Mouse (Mus musculus) lung, adult 2 months (tissue): ENCODE measurements around the gene Nyx. TPM values are rescaled to one million over a fixed set of nuclear protein-coding genes. Genes with fewer than 3 reads are reported as not detected.

Experiments used
- DNase-seq: peaks from one replicate; pipeline ENCODE4 v3.0.0; 2022
- H3K4me1 ChIP-seq: fragments of 200-500 bp; 2 replicates; pipeline ENCODE4 v1.6.1; 2011; ENCODE audit warnings: low read length; ENCODE audit not compliant: control insufficient read depth, insufficient read depth
- H3K4me3 ChIP-seq: fragments of 200-500 bp; replicated peaks from 2 replicates; pipeline ENCODE3; 2011; ENCODE audit warnings: low read depth, mild to moderate bottlenecking, control low read depth, low read length; ENCODE audit errors: extremely low read depth
- CTCF ChIP-seq: fragments of 200-500 bp; IDR thresholded peaks from 2 replicates; pipeline ENCODE4 v1.5.1; 2011; ENCODE audit warnings: mild to moderate bottlenecking, low read length, control low read depth; ENCODE audit not compliant: insufficient read depth
- POLR2A ChIP-seq: fragments of 200-500 bp; IDR thresholded peaks from 2 replicates; pipeline ENCODE4 v1.6.1; 2011; ENCODE audit warnings: low read depth, mild to moderate bottlenecking, control low read depth, low read length, borderline replicate concordance; ENCODE audit errors: extremely low read depth
- WGBS: fragments of 180-500 bp; shearing (Covaris S2); methylation state at CpG from one replicate; pipeline ENCODE4 v1.1.7; 2018; 5-methylcytosine and 5-hydroxymethylcytosine counted together
- polyA plus RNA-seq: library from polyadenylated mRNA; depleted of rRNA; stranded (reverse); fragments of >200 nt; gene quantifications from 2 replicates; pipeline ENCODE4 v1.2.3, GENCODE M21; 2012

Gene Nyx
- polyA plus RNA-seq, 1 experiment, result 0.72 TPM

DNA sequence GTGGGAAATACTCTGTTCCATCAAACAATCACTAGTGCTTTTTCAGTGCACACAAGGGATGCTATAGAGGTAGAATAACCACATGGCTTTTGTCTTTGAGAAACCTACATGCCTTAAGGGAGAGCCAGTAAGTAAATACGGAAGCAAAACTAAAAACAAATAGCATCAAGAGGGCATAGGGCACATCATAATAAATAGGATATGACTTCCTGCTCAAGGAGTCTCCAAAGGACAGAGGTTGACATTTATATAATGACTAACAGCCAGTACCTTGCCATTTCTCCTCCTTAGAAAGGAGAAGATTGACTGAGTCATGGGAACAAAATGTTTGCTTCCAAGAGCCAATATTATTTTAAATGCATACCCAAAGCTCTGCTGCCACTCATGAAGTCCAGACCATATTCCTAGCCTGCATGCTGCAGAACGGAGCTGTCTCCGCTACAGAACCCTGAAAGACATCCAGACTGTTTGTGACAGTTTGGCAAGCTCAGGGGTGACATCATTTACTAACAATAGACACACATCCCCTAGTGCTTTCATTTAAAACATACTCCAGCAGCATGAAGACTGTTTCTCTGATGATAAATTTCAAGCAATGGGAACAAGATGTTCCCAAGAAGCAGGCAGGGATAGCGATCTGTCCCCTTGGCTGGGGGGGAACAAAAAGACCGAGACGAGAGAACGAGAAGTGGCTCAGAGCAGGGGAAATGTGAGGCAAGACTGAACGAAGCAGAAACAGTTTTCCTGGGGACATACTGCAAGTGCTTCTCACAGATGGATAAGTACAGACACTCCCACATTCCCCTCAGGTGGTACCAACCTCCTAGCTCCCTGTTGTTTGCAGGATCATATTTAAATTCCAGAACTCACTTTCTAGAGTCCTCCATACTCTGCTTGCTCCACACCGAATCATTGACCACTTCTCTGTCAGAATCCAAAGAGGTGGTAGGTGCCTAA is 3.5 kb downstream of the Nyx start:
- Histone ChIP-seq H3K4me1 (peaks cover 7% of the 10 kb centered on the region), H3K4me3 (peak overlapping the region; percentile 29)
- DNase-seq, result no peak
- TF ChIP-seq CTCF (no peak), POLR2A (no peak)
- 39% methylated on average over 9 of the region's 9 CpGs for WGBS

DNA sequence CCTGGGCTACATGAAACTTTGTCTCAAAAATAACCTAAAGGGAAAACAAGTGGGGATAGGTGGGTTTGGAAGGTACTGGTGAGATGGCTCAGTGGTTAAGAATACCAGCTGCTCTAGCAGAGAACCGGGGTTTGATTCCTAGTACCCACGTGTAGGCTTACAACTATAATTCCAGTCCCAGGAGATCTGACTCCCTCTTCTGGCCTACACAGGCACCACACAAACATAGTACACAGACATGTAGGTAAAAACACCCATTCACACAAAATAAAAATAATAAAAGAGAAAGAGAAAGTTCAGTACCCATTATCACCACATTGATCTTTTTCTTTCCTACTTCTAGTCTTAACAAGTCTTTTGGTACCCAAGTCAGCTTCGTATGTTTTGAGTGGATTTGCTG is 6.0 kb downstream of the Nyx start:
- no peak for DNase-seq
- TF ChIP-seq CTCF (no peak), POLR2A (no peak)
- no peak overlapping the region for H3K4me3 ChIP-seq
- H3K4me1 ChIP-seq, result peaks cover 7% of the 10 kb centered on the region
- WGBS, result 79% methylated on average over 3 of the region's 3 CpGs

DNA sequence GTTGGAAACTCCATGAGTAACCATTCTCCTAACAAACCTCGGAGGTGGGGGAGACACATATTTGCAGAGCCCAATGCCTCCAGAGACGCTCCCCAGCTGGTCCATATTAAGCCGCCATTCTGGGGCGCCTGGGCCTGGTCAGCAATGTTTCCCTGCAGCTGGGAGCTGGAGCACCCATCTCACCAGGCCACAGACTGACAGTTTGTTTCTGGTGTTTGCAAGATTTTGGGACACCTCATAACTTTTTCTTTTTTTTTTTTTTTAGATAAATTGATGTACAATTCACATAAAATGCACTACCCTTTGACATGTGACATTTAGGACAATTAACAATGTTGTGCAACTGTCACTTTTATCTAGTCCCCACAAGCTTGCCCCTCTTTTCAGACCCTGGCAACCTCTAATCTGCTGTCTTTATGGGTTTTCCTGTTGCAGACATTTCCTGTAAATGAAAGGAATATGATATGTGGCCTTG is 6.9 kb downstream of the Nyx start:
- Histone ChIP-seq H3K4me1 (peaks cover 7% of the 10 kb centered on the region), H3K4me3 (no peak overlapping the region)
- 67% methylated on average over 4 of the region's 4 CpGs for WGBS
- no peak for DNase-seq
- TF ChIP-seq POLR2A (no peak), CTCF (no peak)

DNA sequence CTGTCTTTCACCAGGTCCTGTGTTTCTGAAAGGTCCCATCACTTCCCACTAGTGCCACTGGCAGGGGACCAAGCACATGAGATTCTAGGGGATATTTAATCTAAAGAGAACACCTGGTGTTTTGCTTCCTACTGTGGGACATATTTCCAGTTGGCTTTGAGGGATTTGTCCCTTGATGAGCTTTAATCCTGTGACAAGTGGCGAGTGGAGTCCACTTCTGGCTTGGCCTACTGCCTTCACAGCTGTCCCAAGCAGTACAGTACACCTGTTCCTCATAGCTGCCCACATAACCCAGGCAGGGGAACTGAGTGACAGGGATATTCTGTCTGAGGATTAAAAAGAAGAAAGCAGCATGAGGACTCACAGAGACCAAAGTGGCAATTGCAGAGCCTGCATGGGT is 9.5 kb downstream of the Nyx start:
- 63% methylated on average over 1 of the region's 1 CpGs for WGBS
- Histone ChIP-seq H3K4me3 (no peak overlapping the region), H3K4me1 (no peaks in the 10 kb centered on the region; the same call in none of the 2 replicates)
- TF ChIP-seq POLR2A (no peak), CTCF (no peak)
- DNase-seq, result no peak

DNA sequence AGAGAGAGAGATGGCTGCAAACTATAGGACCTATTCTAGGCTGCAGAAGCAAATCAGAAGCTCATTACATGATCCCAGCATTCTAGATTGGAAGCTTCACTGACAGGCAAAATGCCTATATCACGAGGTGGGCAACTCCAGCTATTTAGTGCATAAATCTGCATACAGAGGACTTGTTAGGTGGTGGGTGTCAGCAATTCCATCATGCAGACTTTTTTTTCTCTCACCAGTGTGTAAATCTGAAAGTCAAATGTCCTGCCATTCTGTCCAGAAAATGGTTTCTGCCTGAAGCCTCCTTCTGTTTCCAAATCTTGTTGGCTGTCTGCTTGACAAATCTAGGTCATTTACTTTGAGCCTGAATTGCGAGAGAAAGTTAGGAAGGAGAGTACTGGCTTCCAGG is 11.7 kb downstream of the Nyx start:
- DNase-seq, result no peak
- 47% methylated on average over 2 of the region's 2 CpGs for WGBS
- Histone ChIP-seq H3K4me3 (no peak overlapping the region), H3K4me1 (no peaks in the 10 kb centered on the region; the same call in 1 of the 2 replicates)
- TF ChIP-seq CTCF (no peak), POLR2A (no peak)

DNA sequence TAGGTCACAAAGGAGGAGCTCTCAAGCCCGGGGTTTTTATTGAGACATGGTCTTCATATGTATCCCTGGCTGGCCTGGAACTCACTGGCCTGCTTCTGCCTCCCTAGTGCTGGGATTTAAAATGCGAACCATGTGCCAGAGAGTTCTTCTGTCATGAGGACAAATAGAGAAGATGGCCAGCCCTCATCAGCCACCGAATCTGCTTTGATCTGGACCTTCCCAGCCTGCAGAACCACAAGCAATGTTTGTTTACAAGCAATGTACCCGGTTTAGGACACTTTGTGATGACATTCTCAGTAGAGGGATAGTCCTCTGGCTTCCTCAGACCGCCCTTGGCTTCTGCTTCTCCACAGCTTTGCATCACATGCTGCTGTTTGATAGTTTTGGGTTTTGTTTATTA is 12.4 kb downstream of the Nyx start:
- WGBS, result 44% methylated on average over 5 of the region's 5 CpGs
- TF ChIP-seq CTCF, result no peak
- no peak for TF ChIP-seq POLR2A
- no peak for DNase-seq
- Histone ChIP-seq H3K4me3 (no peak overlapping the region), H3K4me1 (peaks cover 7% of the 10 kb centered on the region)

DNA sequence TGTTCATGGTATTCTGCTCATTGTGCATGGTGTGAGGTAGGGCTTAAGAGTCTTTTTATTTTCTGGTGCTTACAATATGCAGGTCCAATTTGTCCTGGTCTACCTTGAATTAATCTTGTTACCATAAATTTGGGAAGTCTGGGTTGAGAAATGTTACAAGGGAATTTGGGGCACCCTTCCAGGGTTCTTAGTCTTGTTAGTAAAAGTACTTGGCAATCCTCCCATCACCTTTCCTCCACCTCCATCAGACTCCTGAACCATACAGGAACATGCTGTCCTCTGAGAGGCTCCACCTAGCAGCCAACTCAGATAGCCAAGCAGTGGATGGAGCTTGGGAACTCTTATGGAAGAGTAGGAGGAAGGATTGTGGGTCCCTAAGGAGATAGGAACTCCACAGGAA is 13.7 kb downstream of the Nyx start:
- TF ChIP-seq POLR2A (no peak), CTCF (no peak)
- peaks cover 8% of the 10 kb centered on the region for H3K4me1 ChIP-seq
- no peak for DNase-seq
- no peak overlapping the region for H3K4me3 ChIP-seq

DNA sequence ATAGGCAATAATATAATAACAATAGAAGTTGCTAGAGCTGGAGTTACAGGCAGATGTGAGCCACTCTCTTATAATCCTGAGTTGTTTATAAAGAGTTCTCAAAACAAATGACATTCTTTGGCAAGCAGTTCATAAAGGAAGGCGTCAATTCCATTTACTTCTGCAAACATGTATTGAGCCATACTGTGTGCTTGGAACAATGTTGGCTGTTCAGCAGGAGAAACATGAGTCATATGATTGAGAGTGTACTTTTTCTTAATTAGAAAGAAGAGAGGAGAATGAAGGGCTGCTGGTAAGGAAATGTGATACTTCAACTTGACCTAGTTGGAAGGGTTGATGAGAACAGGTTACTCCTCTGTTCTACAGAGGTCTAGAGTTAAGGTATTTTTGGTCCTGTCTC is 16.7 kb downstream of the Nyx start:
- Histone ChIP-seq H3K4me1 (peaks cover 8% of the 10 kb centered on the region), H3K4me3 (no peak overlapping the region)
- 33% methylated on average over 1 of the region's 1 CpGs for WGBS
- TF ChIP-seq CTCF (no peak), POLR2A (no peak)
- DNase-seq, result no peak

DNA sequence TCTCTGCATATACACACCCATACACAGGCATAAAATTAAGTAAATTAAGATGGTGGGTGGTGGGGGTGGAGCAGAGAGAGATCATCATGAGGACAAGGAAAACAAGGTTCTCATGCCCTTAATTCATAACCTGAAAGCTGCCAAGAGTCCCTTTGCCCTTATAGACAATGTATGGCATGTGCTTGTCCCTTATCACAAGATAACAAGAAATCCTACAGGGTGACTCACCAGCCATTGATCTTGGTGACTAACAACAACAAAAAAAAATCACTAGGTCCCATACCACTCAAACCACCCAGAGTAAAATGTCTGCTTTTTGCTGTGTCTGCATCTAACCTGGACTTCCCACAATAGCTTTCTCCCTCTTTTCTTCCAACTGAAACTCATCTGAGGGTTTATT is 18.5 kb downstream of the Nyx start:
- DNase-seq, result no peak
- Histone ChIP-seq H3K4me1 (peaks cover 8% of the 10 kb centered on the region), H3K4me3 (no peak overlapping the region)
- TF ChIP-seq POLR2A (no peak), CTCF (no peak)

DNA sequence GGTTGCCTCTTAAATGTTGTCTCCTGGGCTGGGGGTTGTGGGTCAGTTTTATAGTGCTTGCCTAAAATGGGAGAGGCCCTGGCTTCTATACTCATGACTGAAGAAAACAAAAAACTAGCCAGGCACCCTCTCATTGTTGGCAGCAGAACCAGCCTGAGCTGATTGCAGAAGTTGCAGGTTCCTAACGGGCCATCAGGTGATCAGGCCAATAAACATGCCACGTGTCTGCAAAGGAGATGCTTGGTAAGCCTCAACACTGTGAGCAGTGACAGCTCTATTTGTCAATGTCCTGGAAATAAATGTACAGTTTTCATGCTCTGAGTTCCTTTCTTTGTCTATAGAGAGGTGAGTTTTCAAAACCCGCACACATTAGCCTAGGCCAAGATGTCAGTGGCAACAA is 23.1 kb downstream of the Nyx start:
- TF ChIP-seq POLR2A (no peak), CTCF (no peak)
- no peaks in the 10 kb centered on the region for H3K4me1 ChIP-seq
- no peak overlapping the region for H3K4me3 ChIP-seq
- 75% methylated on average over 3 of the region's 3 CpGs for WGBS
- no peak for DNase-seq

DNA sequence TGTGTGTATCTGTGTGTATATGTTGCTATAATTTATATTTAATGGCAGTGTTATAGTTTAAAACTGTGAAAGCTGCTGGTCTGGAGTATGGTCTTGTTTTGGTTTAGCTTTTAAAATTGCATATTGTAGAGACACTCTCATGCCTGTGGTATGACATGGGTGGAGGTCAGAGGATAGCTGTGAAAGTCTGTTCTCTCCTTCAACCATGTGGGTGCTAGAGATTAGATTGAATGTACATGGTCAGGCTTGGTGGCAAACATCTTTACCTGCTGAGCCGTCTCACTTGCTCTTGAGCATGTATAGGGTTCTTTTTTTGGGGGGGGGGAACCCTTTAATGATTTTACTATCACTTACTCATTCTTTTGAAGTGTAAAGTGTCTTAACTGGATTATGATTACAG is 23.9 kb downstream of the Nyx start:
- no peak for DNase-seq
- WGBS, result 69% methylated on average over 1 of the region's 1 CpGs
- Histone ChIP-seq H3K4me3 (no peak overlapping the region), H3K4me1 (no peaks in the 10 kb centered on the region)
- no peak for TF ChIP-seq CTCF
- TF ChIP-seq POLR2A, result no peak
